Mouse (Mus musculus) lung, embryonic 16.5 days (tissue): ENCODE data around the gene Kctd13. TPM values are rescaled to one million over a fixed set of nuclear protein-coding genes. Genes with fewer than 3 reads are reported as not detected.
A peak's percentile ranks its signal among the peaks of the same experiment; 100 is the strongest.
"Not testable (repeated sequence)": the region's sequence is repeated elsewhere in the genome, so short reads cannot be mapped to it uniquely, and the experiment has no call there.

Experiments used
- ATAC-seq: fragments of 200-750 bp; cut with Nextera tagmentation; 2 replicates; pipeline ENCODE4 v1.8.0; 2017; ENCODE audit warnings: low read depth, mild to moderate bottlenecking, moderate library complexity
- H3K27ac ChIP-seq: fragments of 300-500 bp; sonication (generic); 2 replicates; pipeline ENCODE4 v1.5.1; 2014; ENCODE audit warnings: mild to moderate bottlenecking, control low read depth, low read length
- H3K27me3 ChIP-seq: fragments of 300-500 bp; sonication (generic); 2 replicates; pipeline ENCODE4 v1.6.1; 2014; ENCODE audit warnings: low read depth, low read length, mixed read lengths; ENCODE audit not compliant: control insufficient read depth, insufficient read depth
- H3K36me3 ChIP-seq: fragments of 300-500 bp; sonication (generic); 2 replicates; pipeline ENCODE4 v1.6.1; 2014; ENCODE audit warnings: low read length; ENCODE audit not compliant: control insufficient read depth, insufficient read depth
- H3K4me1 ChIP-seq: fragments of 300-500 bp; sonication (generic); replicated peaks from 2 replicates; pipeline ENCODE4 v1.6.1; 2014; ENCODE audit warnings: low read length, mixed read lengths; ENCODE audit not compliant: control insufficient read depth, insufficient read depth
- H3K4me2 ChIP-seq: fragments of 300-500 bp; sonication (generic); 2 replicates; pipeline ENCODE4 v1.6.1; 2014; ENCODE audit warnings: low read depth, low read length, control low read depth
- H3K4me3 ChIP-seq: fragments of 300-500 bp; sonication (generic); 2 replicates; pipeline ENCODE4 v1.5.1; 2014; ENCODE audit warnings: mild to moderate bottlenecking, low read length, control low read depth
- H3K9ac ChIP-seq: fragments of 300-500 bp; sonication (generic); 2 replicates; pipeline ENCODE4 v1.6.1; 2014; ENCODE audit warnings: low read length, control low read depth
- H3K9me3 ChIP-seq: fragments of 300-500 bp; sonication (generic); 2 replicates; pipeline ENCODE4 v1.6.1; 2016; ENCODE audit warnings: low read length; ENCODE audit not compliant: control insufficient read depth
- WGBS: fragments of 180-500 bp; shearing (Covaris S2); extraction: QIAGEN DNeasy Blood & Tissue Kit; methylation state at CpG from one replicate; pipeline ENCODE4 v1.1.7; 2014; 5-methylcytosine and 5-hydroxymethylcytosine counted together
- polyA plus RNA-seq: library from polyadenylated mRNA; unstranded; fragments of >200 nt; fragmentation: Nextera tagmentation; extraction: Ambion mirVana; gene quantifications from 2 replicates; pipeline ENCODE4 v1.2.1, GENCODE M21; 2015

The Kctd13 gene
- polyA plus RNA-seq, 1 experiment from 2014 or later: 11.7 TPM

DNA sequence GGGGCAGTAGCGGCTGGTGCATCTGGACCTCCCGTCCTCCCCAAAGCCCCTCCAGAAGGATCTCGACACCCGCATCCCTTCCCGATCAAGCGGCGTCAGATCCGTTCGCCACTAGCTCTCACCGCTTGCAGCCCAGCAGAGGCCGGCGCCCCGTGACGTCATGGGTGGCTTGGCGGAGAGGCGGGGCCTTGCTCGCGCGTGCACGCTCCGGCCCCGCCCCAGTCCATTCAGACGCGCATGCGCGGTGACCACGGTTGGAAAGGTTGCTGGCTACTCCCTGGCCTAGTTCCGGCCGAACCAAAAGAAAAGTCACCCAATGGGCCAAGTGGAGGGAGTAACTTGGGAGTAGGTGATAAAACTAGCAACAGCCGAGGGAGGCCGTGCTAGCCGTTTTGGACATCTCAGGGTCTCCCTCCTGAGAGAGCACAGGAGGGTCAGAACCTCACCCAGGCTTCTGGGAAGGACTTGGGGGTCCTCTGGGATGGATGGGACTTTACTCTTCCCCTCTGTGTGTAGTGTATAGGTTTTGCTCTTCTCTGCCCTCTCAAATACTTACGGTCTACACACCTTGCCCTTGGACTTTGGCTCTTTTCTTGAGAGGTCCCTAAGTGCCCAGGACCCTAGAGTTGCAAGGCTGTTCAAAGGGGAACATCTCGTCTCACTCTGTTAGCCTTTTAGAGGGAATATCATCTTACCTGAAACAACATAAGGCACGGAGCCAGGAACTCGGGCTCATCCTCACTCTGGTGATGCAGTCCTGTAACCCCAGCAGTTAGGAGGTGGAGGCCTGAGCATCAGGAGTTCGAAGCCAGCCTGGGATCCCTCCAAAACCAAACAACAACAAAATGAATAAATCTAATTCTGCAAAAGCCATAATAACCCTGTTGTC lies 30.3 kb upstream of the Kctd13 start:
- peak; percentile 98 for ATAC-seq
- peak overlapping the region; percentile 82 for H3K9ac ChIP-seq
- H3K27ac ChIP-seq: peak overlapping the region; percentile 65
- WGBS: 11% methylated on average over 37 of the region's 37 CpGs
- H3K4me3 ChIP-seq: peak overlapping the region; percentile 68
- H3K4me2 ChIP-seq: peak overlapping the region; percentile 78
- H3K27me3 ChIP-seq: no peaks in the 10 kb centered on the region
- H3K4me1 ChIP-seq: peaks cover 10% of the 10 kb centered on the region; the same call in 1 of the 2 replicates
- no peaks in the 10 kb centered on the region for H3K9me3 ChIP-seq
- no peaks in the 10 kb centered on the region for H3K36me3 ChIP-seq

GRCm38 (mm10) chr7:126899781-126900180 lies 28.9 kb upstream of the Kctd13 start:
- H3K9ac ChIP-seq: not testable (repeated sequence)
- 95% methylated on average over 7 of the region's 9 CpGs for WGBS

DNA sequence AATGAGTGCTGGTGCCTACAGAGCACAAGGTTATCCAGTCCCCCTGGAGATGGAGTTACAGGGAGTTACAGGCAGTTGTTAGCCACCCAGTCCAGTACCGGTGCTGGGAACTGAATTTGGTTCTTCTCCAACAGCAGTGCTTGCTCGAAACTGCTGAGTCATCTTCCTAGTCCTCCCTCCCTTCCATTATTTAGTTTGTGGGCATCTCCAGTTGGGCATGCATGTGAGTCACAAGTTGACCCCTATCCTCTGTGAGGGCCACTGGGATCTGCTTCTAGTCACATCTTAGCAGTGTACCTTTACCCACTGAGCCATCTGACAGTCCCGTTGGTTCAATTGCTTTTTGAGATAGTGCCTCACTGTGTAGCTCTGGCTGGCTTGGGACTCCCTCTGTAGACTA lies 23.1 kb upstream of the Kctd13 start:
- no peaks in the 10 kb centered on the region for H3K36me3 ChIP-seq

More at GRCm38 (mm10) chr7:126899781-126900180, 28.9 kb upstream of the Kctd13 start:
- H3K36me3 ChIP-seq, ATAC-seq, H3K4me3 ChIP-seq, H3K4me2 ChIP-seq, H3K4me1 ChIP-seq, H3K9me3 ChIP-seq, H3K27me3 ChIP-seq, H3K27ac ChIP-seq: not testable (repeated sequence)

GRCm38 (mm10) chr7:126914844-126915243 lies 13.8 kb upstream of the Kctd13 start:
- no peaks in the 10 kb centered on the region for H3K36me3 ChIP-seq
- no peak overlapping the region for H3K27ac ChIP-seq
- 57% methylated on average over 3 of the region's 3 CpGs for WGBS
- H3K4me2 ChIP-seq: no peak overlapping the region
- H3K9me3 ChIP-seq: no peaks in the 10 kb centered on the region
- H3K4me3 ChIP-seq: no peak overlapping the region
- no peaks in the 10 kb centered on the region for H3K4me1 ChIP-seq
- H3K9ac ChIP-seq: no peak overlapping the region
- H3K27me3 ChIP-seq: no peaks in the 10 kb centered on the region
- ATAC-seq: no peak

More for the DNA sequence above, 23.1 kb upstream of the Kctd13 start:
- no peaks in the 10 kb centered on the region for H3K27me3 ChIP-seq
- ATAC-seq: no peak
- no peak overlapping the region for H3K4me3 ChIP-seq
- H3K27ac ChIP-seq: no peak overlapping the region
- no peaks in the 10 kb centered on the region for H3K9me3 ChIP-seq
- no peak overlapping the region for H3K9ac ChIP-seq
- H3K4me1 ChIP-seq: no peaks in the 10 kb centered on the region
- 64% methylated on average over 3 of the region's 3 CpGs for WGBS
- H3K4me2 ChIP-seq: no peak overlapping the region

DNA sequence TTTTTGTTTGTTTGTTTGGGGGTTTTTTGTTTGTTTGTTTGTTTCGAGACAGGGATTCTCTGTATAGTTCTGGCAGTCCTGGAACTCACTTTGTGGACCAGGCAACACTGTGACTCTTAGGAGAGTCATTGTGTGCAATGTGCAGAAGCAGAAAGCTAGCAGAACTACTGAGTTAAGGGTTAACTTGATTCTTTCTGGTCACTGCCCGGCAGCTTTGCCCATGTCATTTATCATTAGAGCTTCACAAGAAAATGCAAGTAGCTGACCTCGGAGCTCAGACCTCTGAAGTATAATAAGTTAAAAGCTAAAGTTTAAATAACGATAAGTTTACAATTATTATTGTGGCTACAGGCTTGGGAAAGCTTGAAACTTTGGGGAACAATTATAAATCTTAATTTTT lies 10.3 kb upstream of the Kctd13 start:
- H3K9me3 ChIP-seq, ATAC-seq, H3K36me3 ChIP-seq, H3K4me1 ChIP-seq, H3K27ac ChIP-seq, H3K9ac ChIP-seq, H3K4me3 ChIP-seq, H3K27me3 ChIP-seq, H3K4me2 ChIP-seq: not testable (repeated sequence)
- WGBS: 16% methylated on average over 4 of the region's 4 CpGs

GRCm38 (mm10) chr7:126919973-126920372 lies 8.7 kb upstream of the Kctd13 start:
- Histone ChIP-seq H3K4me3 (no peak overlapping the region), H3K36me3 (no peaks in the 10 kb centered on the region), H3K4me1 (no peaks in the 10 kb centered on the region), H3K27ac (no peak overlapping the region), H3K27me3 (no peaks in the 10 kb centered on the region), H3K4me2 (no peak overlapping the region), H3K9me3 (no peaks in the 10 kb centered on the region), H3K9ac (no peak overlapping the region)
- WGBS: 64% methylated on average over 4 of the region's 4 CpGs
- no peak for ATAC-seq

DNA sequence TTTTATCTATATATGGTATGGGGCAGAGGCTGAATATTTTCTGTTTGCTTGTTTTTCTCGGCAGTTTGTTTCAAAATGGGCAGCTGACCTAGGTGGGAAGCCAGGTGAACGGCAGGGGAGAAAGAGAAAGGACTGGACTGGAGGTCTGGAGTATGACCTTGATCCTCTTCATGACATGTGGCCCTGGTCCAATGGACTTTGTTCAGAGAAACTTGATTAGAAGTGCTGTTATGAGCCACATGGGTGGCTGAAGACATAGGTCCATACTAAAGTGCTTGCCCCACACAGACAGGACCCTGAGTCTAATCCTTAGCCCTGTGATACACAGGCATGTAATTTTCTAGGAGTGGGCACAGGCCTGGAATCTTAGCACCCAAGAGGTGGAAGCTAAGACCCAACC lies 7.1 kb upstream of the Kctd13 start:
- WGBS: 58% methylated on average over 2 of the region's 2 CpGs
- H3K9me3 ChIP-seq: no peaks in the 10 kb centered on the region
- H3K27ac ChIP-seq: no peak overlapping the region
- no peaks in the 10 kb centered on the region for H3K36me3 ChIP-seq
- no peaks in the 10 kb centered on the region for H3K27me3 ChIP-seq
- no peak for ATAC-seq
- no peak overlapping the region for H3K4me2 ChIP-seq
- H3K9ac ChIP-seq: no peak overlapping the region
- H3K4me1 ChIP-seq: no peaks in the 10 kb centered on the region
- H3K4me3 ChIP-seq: no peak overlapping the region

- 36% methylated on average over 5 of the region's 5 CpGs for WGBS
- Histone ChIP-seq H3K4me1 (no peaks in the 10 kb centered on the region), H3K4me3 (no peak within 1 kb of the TSS), H3K9ac (no peak within 1 kb of the TSS), H3K4me2 (no peak within 1 kb of the TSS), H3K27ac (no peak within 1 kb of the TSS), H3K27me3 (no peaks in the 10 kb centered on the region), H3K36me3 (no peaks in the 10 kb centered on the region), H3K9me3 (no peaks in the 10 kb centered on the region)
- ATAC-seq: peak; percentile 38; the same call in 1 of the 2 replicates
Measured at GRCm38 (mm10) chr7:126922624-126923060, 6.0 kb upstream of the Kctd13 start, which contains the start of gene Tmem219. TSS of gene Tmem219 (minus strand) at chr7:126922917.

- 64% methylated on average over 5 of the region's 5 CpGs for whole genome bisulfite sequencing
- H3K27ac ChIP-seq: no peak overlapping the region
- ATAC-seq: no peak
- no peaks in the 10 kb centered on the region for H3K27me3 ChIP-seq
- H3K9ac ChIP-seq: no peak overlapping the region
- H3K36me3 ChIP-seq: no peaks in the 10 kb centered on the region
- no peaks in the 10 kb centered on the region for H3K9me3 ChIP-seq
- H3K4me3 ChIP-seq: no peak overlapping the region
- H3K4me1 ChIP-seq: no peaks in the 10 kb centered on the region
- no peak overlapping the region for H3K4me2 ChIP-seq
Measured at GRCm38 (mm10) chr7:126923999-126924398, 4.7 kb upstream of the Kctd13 start.
